Mouse (Mus musculus): ENCODE data around the gene Mrtfa. TPM values are rescaled to one million over a fixed set of nuclear protein-coding genes. Genes with fewer than 3 reads are reported as not detected.

Gene Mrtfa
- polyA plus RNA-seq, 1 experiment from 2014 or later: 30.2 TPM

DNA sequence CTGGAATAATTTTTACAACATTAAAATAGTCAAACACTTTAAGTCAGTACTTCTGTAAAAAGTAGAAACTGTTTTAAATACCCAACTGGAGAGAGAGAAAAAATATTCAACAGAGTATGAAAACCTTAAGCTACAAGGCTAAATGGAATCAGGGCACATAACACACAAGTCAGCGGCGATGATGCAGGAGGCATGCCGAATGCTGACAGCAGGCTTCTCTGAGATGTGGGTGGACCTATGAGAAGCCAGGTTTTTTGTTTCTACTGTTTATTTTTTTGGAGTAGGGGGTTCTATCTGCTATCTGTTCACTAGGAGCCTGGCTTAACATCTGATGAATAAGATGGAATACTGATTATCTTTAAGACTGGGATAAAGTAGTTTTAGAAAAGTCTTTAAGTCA, 80.2 kb downstream of the Mrtfa start:
- peaks cover 14% of the 10 kb centered on the region for H3K4me1 ChIP-seq
- no peak overlapping the region for H3K4me3 ChIP-seq
- ATAC-seq (ENCODE audit: low FRiP score, low read depth): no peak
- H3K9ac ChIP-seq: no peak overlapping the region
- no peak overlapping the region for H3K4me2 ChIP-seq (replicated peaks)
- WGBS: 92% methylated on average over 3 of the region's 3 CpGs
- no peak overlapping the region for H3K27ac ChIP-seq
- no peaks in the 10 kb centered on the region for H3K9me3 ChIP-seq
- no peaks in the 10 kb centered on the region for H3K27me3 ChIP-seq (replicated peaks)
- H3K36me3 ChIP-seq: no peaks in the 10 kb centered on the region

- no peak overlapping the region for H3K4me3 ChIP-seq
- no peaks in the 10 kb centered on the region for H3K27me3 ChIP-seq (replicated peaks)
- H3K36me3 ChIP-seq: no peaks in the 10 kb centered on the region
- no peak overlapping the region for H3K4me2 ChIP-seq (replicated peaks)
- no peak overlapping the region for H3K9ac ChIP-seq
- 17% methylated on average over 10 of the region's 10 CpGs for WGBS
- H3K27ac ChIP-seq: no peak overlapping the region
- no peak for ATAC-seq (ENCODE audit: low FRiP score, low read depth)
- H3K4me1 ChIP-seq: peaks cover 22% of the 10 kb centered on the region
- H3K9me3 ChIP-seq: no peaks in the 10 kb centered on the region
Measured at GRCm38 (mm10) chr15:81105962-81106361, 84.6 kb downstream of the Mrtfa start.

DNA sequence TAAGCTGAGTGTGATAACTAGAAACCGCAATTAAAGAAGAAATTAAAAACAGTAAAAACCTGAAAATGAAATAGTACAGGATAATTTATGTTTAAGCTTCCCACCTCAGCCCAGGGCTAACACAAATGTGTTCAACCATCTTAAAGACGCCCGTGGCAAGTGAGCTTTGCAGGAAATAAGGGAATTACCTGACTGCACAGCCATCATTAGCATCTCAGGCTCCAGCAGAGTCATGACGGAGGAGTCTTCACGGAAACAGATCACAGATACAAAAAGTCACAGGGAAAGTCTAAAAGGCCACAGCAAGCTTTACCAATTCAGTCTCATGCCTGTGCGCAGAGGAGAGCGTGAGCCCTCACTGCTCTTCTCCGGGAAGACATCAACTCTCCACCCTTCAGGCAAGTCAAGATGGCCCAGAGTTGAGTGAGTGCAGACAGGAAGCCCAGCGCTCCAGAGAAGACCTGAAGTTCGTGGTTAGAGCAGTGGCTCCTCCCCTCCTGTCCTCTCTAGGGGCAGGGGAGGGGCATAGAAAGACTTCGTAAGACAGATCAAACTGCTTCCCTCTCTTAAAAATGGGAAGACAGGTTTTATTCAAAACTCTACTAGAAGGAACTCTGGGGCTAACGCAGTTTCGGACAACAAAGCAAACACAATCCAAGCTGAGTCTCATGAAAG, 85.8 kb downstream of the Mrtfa start:
- no peak overlapping the region for H3K27ac ChIP-seq
- H3K4me2 ChIP-seq (replicated peaks): no peak overlapping the region; the same call in 1 of the 2 replicates

GRCm38 (mm10) chr15:81103500-81103899, 87.1 kb downstream of the Mrtfa start:
- no peaks in the 10 kb centered on the region for H3K36me3 ChIP-seq
- no peak overlapping the region for H3K4me3 ChIP-seq
- H3K27ac ChIP-seq: no peak overlapping the region
- no peak overlapping the region for H3K4me2 ChIP-seq (replicated peaks)
- H3K27me3 ChIP-seq (replicated peaks): no peaks in the 10 kb centered on the region
- 77% methylated on average over 3 of the region's 3 CpGs for WGBS
- H3K9ac ChIP-seq: no peak overlapping the region
- H3K4me1 ChIP-seq: peaks cover 22% of the 10 kb centered on the region
- no peaks in the 10 kb centered on the region for H3K9me3 ChIP-seq
- ATAC-seq (ENCODE audit: low FRiP score, low read depth): no peak

More for the DNA sequence above, 85.8 kb downstream of the Mrtfa start:
- Histone ChIP-seq H3K4me3 (no peak overlapping the region), H3K9me3 (no peaks in the 10 kb centered on the region), H3K4me1 (peaks cover 22% of the 10 kb centered on the region), H3K9ac (no peak overlapping the region), H3K27me3 (replicated peaks) (no peaks in the 10 kb centered on the region), H3K36me3 (no peaks in the 10 kb centered on the region)
- 46% methylated on average over 13 of the region's 13 CpGs for WGBS
- ATAC-seq (ENCODE audit: low FRiP score, low read depth): no peak

DNA sequence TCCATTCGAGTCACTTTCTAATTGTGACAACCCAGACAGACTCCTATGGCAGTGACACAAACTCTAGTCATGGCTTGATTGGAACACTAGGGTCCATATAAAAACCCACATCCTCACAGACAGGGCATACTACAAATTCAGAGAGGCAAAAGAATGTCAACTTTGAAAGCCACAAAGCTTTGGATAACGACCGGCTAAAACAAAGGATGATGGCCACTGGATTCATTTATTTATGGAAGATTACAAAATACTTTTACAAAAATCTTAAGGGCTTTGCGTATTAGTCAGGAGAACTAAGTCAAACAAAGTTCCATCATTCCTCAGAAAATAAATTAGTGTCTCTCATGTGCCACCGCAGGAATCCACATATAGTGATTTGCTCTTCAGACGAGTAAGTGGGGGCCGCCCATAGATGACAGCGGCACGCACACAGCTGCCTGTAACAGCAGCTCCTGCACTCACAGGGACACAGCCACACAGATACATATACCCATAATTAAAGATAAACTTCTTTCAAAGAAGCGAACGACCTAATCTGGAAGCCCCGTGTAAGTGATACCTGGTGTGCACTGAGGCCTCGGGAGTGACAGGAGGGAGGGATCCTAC, 88.2 kb downstream of the Mrtfa start:
- H3K27ac ChIP-seq: no peak overlapping the region
- H3K4me2 ChIP-seq (replicated peaks): no peak overlapping the region
- no peaks in the 10 kb centered on the region for H3K27me3 ChIP-seq (replicated peaks)
- no peak for ATAC-seq (ENCODE audit: low FRiP score, low read depth)
- H3K9me3 ChIP-seq: no peaks in the 10 kb centered on the region
- H3K4me1 ChIP-seq: peaks cover 25% of the 10 kb centered on the region
- no peak overlapping the region for H3K4me3 ChIP-seq
- H3K9ac ChIP-seq: no peak overlapping the region
- WGBS: 82% methylated on average over 13 of the region's 13 CpGs
- H3K36me3 ChIP-seq: no peaks in the 10 kb centered on the region

GRCm38 (mm10) chr15:81101316-81101715, 89.2 kb downstream of the Mrtfa start:
- no peaks in the 10 kb centered on the region for H3K27me3 ChIP-seq (replicated peaks)

DNA sequence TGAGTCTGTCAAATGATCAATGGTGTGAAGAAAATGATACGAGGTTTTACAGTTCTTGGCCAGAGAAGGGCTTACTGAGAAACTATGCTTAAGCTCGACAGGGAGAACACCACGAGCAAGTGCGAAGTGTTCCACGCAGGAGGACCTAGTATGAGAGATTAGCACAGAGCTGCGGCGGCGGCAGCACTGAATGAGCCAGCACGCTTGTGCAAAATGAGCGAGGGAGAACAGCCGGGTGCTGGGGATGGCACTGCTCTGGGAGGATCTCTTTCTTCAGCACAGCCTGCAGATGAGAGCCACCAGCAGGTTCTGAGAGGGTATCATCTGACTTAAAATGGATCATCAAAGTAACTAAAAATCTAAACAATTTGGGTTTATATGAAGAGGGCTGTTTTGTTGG, 91.3 kb downstream of the Mrtfa start:
- Histone ChIP-seq H3K9ac (no peak overlapping the region), H3K27me3 (replicated peaks) (no peaks in the 10 kb centered on the region), H3K4me1 (peaks cover 3% of the 10 kb centered on the region; the same call in 1 of the 2 replicates), H3K9me3 (no peaks in the 10 kb centered on the region), H3K36me3 (no peaks in the 10 kb centered on the region), H3K4me3 (no peak overlapping the region), H3K4me2 (replicated peaks) (no peak overlapping the region), H3K27ac (no peak overlapping the region)
- 85% methylated on average over 11 of the region's 11 CpGs for WGBS
- no peak for ATAC-seq (ENCODE audit: low FRiP score, low read depth)

More at GRCm38 (mm10) chr15:81101316-81101715, 89.2 kb downstream of the Mrtfa start:
- H3K4me3 ChIP-seq: no peak overlapping the region
- H3K27ac ChIP-seq: no peak overlapping the region
- H3K4me2 ChIP-seq (replicated peaks): no peak overlapping the region
- no peaks in the 10 kb centered on the region for H3K9me3 ChIP-seq
- ATAC-seq (ENCODE audit: low FRiP score, low read depth): no peak
- peaks cover 19% of the 10 kb centered on the region for H3K4me1 ChIP-seq
- WGBS: 70% methylated on average over 5 of the region's 5 CpGs
- H3K9ac ChIP-seq: no peak overlapping the region
- no peaks in the 10 kb centered on the region for H3K36me3 ChIP-seq

GRCm38 (mm10) chr15:81098689-81099088, 91.9 kb downstream of the Mrtfa start:
- H3K4me1 ChIP-seq: peaks cover 3% of the 10 kb centered on the region; the same call in 1 of the 2 replicates
- no peak overlapping the region for H3K4me3 ChIP-seq
- no peak overlapping the region for H3K9ac ChIP-seq
- no peak for ATAC-seq (ENCODE audit: low FRiP score, low read depth)
- H3K27ac ChIP-seq: no peak overlapping the region
- no peak overlapping the region for H3K4me2 ChIP-seq (replicated peaks)
- no peaks in the 10 kb centered on the region for H3K36me3 ChIP-seq
- 90% methylated on average over 3 of the region's 3 CpGs for WGBS
- H3K27me3 ChIP-seq (replicated peaks): no peaks in the 10 kb centered on the region
- no peaks in the 10 kb centered on the region for H3K9me3 ChIP-seq

GRCm38 (mm10) chr15:81097896-81098295, 92.7 kb downstream of the Mrtfa start:
- no peak for ATAC-seq (ENCODE audit: low FRiP score, low read depth)
- 85% methylated on average over 6 of the region's 6 CpGs for WGBS
- no peak overlapping the region for H3K4me2 ChIP-seq (replicated peaks)

GRCm38 (mm10) chr15:81097456-81097855, 93.1 kb downstream of the Mrtfa start:
- H3K36me3 ChIP-seq: no peaks in the 10 kb centered on the region
- 49% methylated on average over 4 of the region's 4 CpGs for WGBS
- H3K27me3 ChIP-seq (replicated peaks): no peaks in the 10 kb centered on the region
- H3K9ac ChIP-seq: no peak overlapping the region
- H3K4me2 ChIP-seq (replicated peaks): no peak overlapping the region
- H3K27ac ChIP-seq: no peak overlapping the region
- no peaks in the 10 kb centered on the region for H3K9me3 ChIP-seq
- H3K4me1 ChIP-seq: peaks cover 3% of the 10 kb centered on the region; the same call in 1 of the 2 replicates
- no peak for ATAC-seq (ENCODE audit: low FRiP score, low read depth)
- H3K4me3 ChIP-seq: no peak overlapping the region

More at GRCm38 (mm10) chr15:81097896-81098295, 92.7 kb downstream of the Mrtfa start:
- Histone ChIP-seq H3K27ac (no peak overlapping the region), H3K4me1 (peaks cover 3% of the 10 kb centered on the region; the same call in 1 of the 2 replicates), H3K9me3 (no peaks in the 10 kb centered on the region), H3K9ac (no peak overlapping the region), H3K4me3 (no peak overlapping the region), H3K36me3 (no peaks in the 10 kb centered on the region), H3K27me3 (replicated peaks) (no peaks in the 10 kb centered on the region)

DNA sequence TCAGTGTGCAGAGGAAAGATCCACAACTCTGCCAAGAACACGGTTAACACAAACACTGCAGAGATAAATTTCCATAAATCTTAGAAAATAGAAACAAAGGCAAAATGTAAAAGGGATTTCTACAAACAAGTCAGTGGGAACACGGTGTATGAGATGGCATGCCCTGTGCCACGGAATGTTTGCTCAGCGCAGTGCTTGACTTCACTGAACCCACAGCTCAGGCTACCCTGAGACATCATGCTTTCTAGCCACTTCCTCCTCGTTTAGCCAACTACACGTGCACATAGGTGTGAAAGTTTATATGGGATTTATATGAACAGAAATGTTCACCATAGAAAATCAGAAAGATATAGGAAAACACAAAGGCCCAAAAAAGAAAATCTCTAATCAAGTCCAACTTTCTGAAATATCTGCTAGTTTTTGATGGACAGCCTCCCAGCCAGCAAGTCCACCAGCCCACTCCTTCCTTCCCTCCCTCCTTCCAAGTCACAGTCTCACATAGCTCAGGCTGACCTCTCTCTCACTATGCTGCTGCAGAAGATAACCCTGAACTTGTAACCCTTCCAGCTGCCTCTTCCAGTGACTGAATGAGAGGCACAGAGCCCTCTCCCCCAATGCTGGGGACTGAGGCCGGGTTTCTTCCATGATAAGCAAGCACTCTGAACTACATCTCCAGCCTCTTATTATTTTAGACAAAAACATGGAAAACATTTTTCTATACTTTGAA, 94.1 kb downstream of the Mrtfa start:
- ATAC-seq (ENCODE audit: low FRiP score, low read depth): no peak

GRCm38 (mm10) chr15:81093032-81093431, 97.5 kb downstream of the Mrtfa start:
- Histone ChIP-seq H3K9ac (no peak overlapping the region), H3K27me3 (replicated peaks) (no peaks in the 10 kb centered on the region), H3K4me3 (no peak overlapping the region), H3K36me3 (no peaks in the 10 kb centered on the region), H3K4me1 (peaks cover 3% of the 10 kb centered on the region; the same call in 1 of the 2 replicates), H3K4me2 (replicated peaks) (no peak overlapping the region), H3K9me3 (no peaks in the 10 kb centered on the region), H3K27ac (no peak overlapping the region)
- no peak for ATAC-seq (ENCODE audit: low FRiP score, low read depth)
- 93% methylated on average over 4 of the region's 4 CpGs for WGBS

More for the DNA sequence above, 94.1 kb downstream of the Mrtfa start:
- WGBS: 85% methylated on average over 7 of the region's 7 CpGs
- no peak overlapping the region for H3K27ac ChIP-seq
- no peak overlapping the region for H3K9ac ChIP-seq
- H3K4me3 ChIP-seq: no peak overlapping the region
- H3K9me3 ChIP-seq: no peaks in the 10 kb centered on the region
- no peaks in the 10 kb centered on the region for H3K27me3 ChIP-seq (replicated peaks)
- peaks cover 3% of the 10 kb centered on the region; the same call in 1 of the 2 replicates for H3K4me1 ChIP-seq
- no peak overlapping the region for H3K4me2 ChIP-seq (replicated peaks)
- H3K36me3 ChIP-seq: no peaks in the 10 kb centered on the region
